In the genomic region with DNA sequence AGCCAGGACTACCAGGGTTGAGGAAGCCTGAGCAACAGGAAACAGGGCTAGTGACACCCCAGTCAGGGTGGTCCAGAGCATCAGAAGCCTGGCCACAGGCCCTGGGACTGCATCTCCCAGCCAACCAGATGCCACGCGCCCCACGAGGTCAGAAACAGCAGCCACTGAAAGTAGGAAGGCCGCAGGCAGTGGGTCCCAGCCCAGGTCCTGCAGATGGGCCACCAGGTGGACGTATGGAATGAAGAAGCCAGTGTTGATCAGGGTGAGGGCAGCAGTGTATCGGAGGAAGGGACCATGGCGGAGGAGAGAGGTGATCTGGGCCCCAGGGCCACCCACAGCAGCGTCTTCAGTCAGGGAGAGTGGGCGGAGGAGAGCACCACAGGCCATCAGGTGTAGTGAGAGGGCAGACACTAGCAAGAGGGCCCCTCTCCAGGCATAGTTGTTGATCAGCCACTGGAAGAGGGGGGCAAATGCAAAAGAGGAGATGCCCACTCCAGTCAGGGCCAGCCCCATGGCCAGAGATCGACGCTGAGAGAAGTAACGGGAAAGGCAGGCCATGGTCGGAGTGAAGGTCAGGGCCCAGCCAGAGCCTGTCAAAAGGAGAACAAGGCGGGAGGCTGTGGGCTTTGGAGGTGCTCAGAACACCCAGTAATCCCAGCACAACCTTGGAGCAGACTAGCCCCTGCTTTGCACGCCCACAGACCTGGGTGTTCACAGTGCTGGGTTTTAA, we compare ENCODE assay signal across 8 mouse cellular contexts. TPM values are rescaled to one million over a fixed set of nuclear protein-coding genes. Genes with fewer than 3 reads are reported as not detected.
A peak's percentile ranks its signal among the peaks of the same experiment; 100 is the strongest.
DNase-seq lines count a peak whose midpoint lies in the region; ATAC-seq and TF ChIP-seq lines count a peak whose summit lies in the region.

No protein-coding gene starts in this region.

- ATAC-seq in forebrain, embryonic 11.5 days (replicated peaks; ENCODE audit: low FRiP score) = no peak
- ATAC-seq in intestine, embryonic 16.5 days = no peak
- no peak for ATAC-seq in midbrain, embryonic 15.5 days (replicated peaks)

- H3K36me3 ChIP-seq in kidney, adult 2 months (ENCODE audit: control insufficient read depth, insufficient read depth, low read length) = no peaks in the 10 kb centered on the region; the same call in 1 of the 2 replicates
- no peaks in the 10 kb centered on the region for H3K36me3 ChIP-seq in forebrain, embryonic 11.5 days (ENCODE audit: control insufficient read depth, insufficient read depth, low read length)
- H3K36me3 ChIP-seq in intestine, embryonic 16.5 days (ENCODE audit: control insufficient read depth, insufficient read depth, low read length) = no peaks in the 10 kb centered on the region
- H3K36me3 ChIP-seq in midbrain, embryonic 15.5 days (replicated peaks) = 0 out of 2 replicates have a peak, but pooled peaks cover 6% of the 10 kb centered on the region

- no peaks in the 10 kb centered on the region for H3K9me3 ChIP-seq in forebrain, embryonic 11.5 days (ENCODE audit: control insufficient read depth, low read length)
- no peaks in the 10 kb centered on the region for H3K9me3 ChIP-seq in intestine, embryonic 16.5 days (ENCODE audit: control insufficient read depth, low read length)
- H3K9me3 ChIP-seq in midbrain, embryonic 15.5 days = no peaks in the 10 kb centered on the region

- H3K4me2 ChIP-seq in forebrain, embryonic 11.5 days (ENCODE audit: low read depth, low read length, severe bottlenecking) = 0 out of 2 replicates have a peak overlapping the region, but pooled peaks have one; percentile 87
- H3K4me2 ChIP-seq in intestine, embryonic 16.5 days (ENCODE audit: low read depth, low read length) = peak overlapping the region; percentile 93; the same call in 1 of the 2 replicates
- peak overlapping the region; percentile 88 for H3K4me2 ChIP-seq in midbrain, embryonic 15.5 days

- WGBS in kidney, adult 2 months = 63% methylated on average over 15 of the region's 15 CpGs
- 89% methylated on average over 15 of the region's 15 CpGs for WGBS in forebrain, embryonic 11.5 days
- 81% methylated on average over 15 of the region's 15 CpGs for WGBS in intestine, embryonic 16.5 days
- WGBS in midbrain, embryonic 15.5 days = 88% methylated on average over 15 of the region's 15 CpGs

- no peak for DNase-seq in kidney, adult 2 months
- no peak for DNase-seq in kidney, adult 11 months
- peak; percentile 52 for DNase-seq in forebrain, embryonic 11.5 days (ENCODE audit: low spot score)
- DNase-seq in urinary bladder, postnatal 4 days (ENCODE audit: low spot score in 2 of 2) = no peak
- no peak for DNase-seq in retina, postnatal 1 day
- no peak for DNase-seq in urinary bladder, postnatal 10 days (ENCODE audit: low spot score)

- H3K9ac ChIP-seq in forebrain, embryonic 11.5 days (ENCODE audit: low read length) = no peak overlapping the region
- peak overlapping the region; percentile 27 for H3K9ac ChIP-seq in intestine, embryonic 16.5 days (ENCODE audit: low read depth, low read length)
- H3K9ac ChIP-seq in midbrain, embryonic 15.5 days = no peak overlapping the region

- TF ChIP-seq POLR2A in kidney, adult 2 months (IDR thresholded peaks at IDR 0.05; ENCODE audit: low read depth, low read length) = no peak

- H3K27me3 ChIP-seq in kidney, adult 2 months (replicated peaks; ENCODE audit: control insufficient read depth, insufficient read depth, low read length) = no peaks in the 10 kb centered on the region
- H3K27me3 ChIP-seq in forebrain, embryonic 11.5 days (ENCODE audit: control insufficient read depth, insufficient read depth, low read length) = peaks cover 24% of the 10 kb centered on the region
- H3K27me3 ChIP-seq in intestine, embryonic 16.5 days (replicated peaks; ENCODE audit: control insufficient read depth, insufficient read depth, low read length) = peaks cover 23% of the 10 kb centered on the region
- peaks cover 30% of the 10 kb centered on the region for H3K27me3 ChIP-seq in midbrain, embryonic 15.5 days (replicated peaks)

- TF ChIP-seq CTCF in kidney, adult 2 months (conservative IDR thresholded peaks at IDR 0.05; ENCODE audit: insufficient read depth, insufficient read length, low read depth, low read length) = no peak

- peak overlapping the region; percentile 93 for H3K27ac ChIP-seq in kidney, adult 2 months (ENCODE audit: insufficient read depth, low read depth, low read length)
- H3K27ac ChIP-seq in forebrain, embryonic 11.5 days (ENCODE audit: low read depth, low read length) = no peak overlapping the region
- H3K27ac ChIP-seq in intestine, embryonic 16.5 days (ENCODE audit: low read length) = no peak overlapping the region
- no peak overlapping the region for H3K27ac ChIP-seq in midbrain, embryonic 15.5 days

- H3K4me1 ChIP-seq in kidney, adult 2 months (ENCODE audit: control insufficient read depth, insufficient read depth, low read length) = peaks cover 28% of the 10 kb centered on the region
- peaks cover 17% of the 10 kb centered on the region for H3K4me1 ChIP-seq in forebrain, embryonic 11.5 days (replicated peaks; ENCODE audit: control insufficient read depth, insufficient read depth, low read length)
- peaks cover 31% of the 10 kb centered on the region for H3K4me1 ChIP-seq in intestine, embryonic 16.5 days (ENCODE audit: control insufficient read depth, insufficient read depth, low read length)
- H3K4me1 ChIP-seq in midbrain, embryonic 15.5 days = peaks cover 46% of the 10 kb centered on the region

- H3K4me3 ChIP-seq in kidney, adult 2 months (ENCODE audit: insufficient read depth, low read depth, low read length) = peak overlapping the region; percentile 27
- no peak overlapping the region for H3K4me3 ChIP-seq in forebrain, embryonic 11.5 days (ENCODE audit: low read depth, low read length)
- peak overlapping the region; percentile 68; the same call in 1 of the 2 replicates for H3K4me3 ChIP-seq in intestine, embryonic 16.5 days (ENCODE audit: low read length)
- peak overlapping the region; percentile 58 for H3K4me3 ChIP-seq in midbrain, embryonic 15.5 days

RNA-seq across cellular contexts. Expression of a gene that starts 2.0 kb away (rescaled TPM):
- polyA plus RNA-seq in kidney, adult 2 months (2012; rRNA removed) = 44.0 and 48.8 TPM in 2 replicates
- 14.6 and 15.8 TPM in 2 replicates for polyA plus RNA-seq in forebrain, embryonic 11.5 days (2014; fragmentation: Nextera tagmentation; extraction: Ambion mirVana)
- 15.9 and 18.0 TPM in 2 replicates for polyA plus RNA-seq in intestine, embryonic 16.5 days (2015; fragmentation: Nextera tagmentation; extraction: Ambion mirVana)
- polyA plus RNA-seq in midbrain, embryonic 15.5 days (2015; fragmentation: Nextera tagmentation; extraction: Ambion mirVana) = 14.2 and 15.0 TPM in 2 replicates

RNA-seq across cellular contexts. Expression of a gene that starts 6.4 kb away (rescaled TPM):
- polyA plus RNA-seq in kidney, adult 2 months (2012; rRNA removed) = 36.4 and 56.5 TPM in 2 replicates
- 0.91 and 1.0 TPM in 2 replicates for polyA plus RNA-seq in forebrain, embryonic 11.5 days (2014; fragmentation: Nextera tagmentation; extraction: Ambion mirVana)
- 2.7 TPM in 2 replicates for polyA plus RNA-seq in intestine, embryonic 16.5 days (2015; fragmentation: Nextera tagmentation; extraction: Ambion mirVana)
- polyA plus RNA-seq in midbrain, embryonic 15.5 days (2015; fragmentation: Nextera tagmentation; extraction: Ambion mirVana) = 6.4 and 8.6 TPM in 2 replicates

RNA-seq across cellular contexts. Expression of a gene that starts 10.7 kb away (rescaled TPM):
- 7.9 and 8.8 TPM in 2 replicates for polyA plus RNA-seq in kidney, adult 2 months (2012; rRNA removed)
- 4.9 and 6.8 TPM in 2 replicates for polyA plus RNA-seq in forebrain, embryonic 11.5 days (2014; fragmentation: Nextera tagmentation; extraction: Ambion mirVana)
- 10.3 and 10.4 TPM in 2 replicates for polyA plus RNA-seq in intestine, embryonic 16.5 days (2015; fragmentation: Nextera tagmentation; extraction: Ambion mirVana)
- 5.3 and 5.6 TPM in 2 replicates for polyA plus RNA-seq in midbrain, embryonic 15.5 days (2015; fragmentation: Nextera tagmentation; extraction: Ambion mirVana)

RNA-seq across cellular contexts. Expression of a gene that starts 18.8 kb away (rescaled TPM):
- 73.6 and 78.9 TPM in 2 replicates for polyA plus RNA-seq in kidney, adult 2 months (2012; rRNA removed)
- polyA plus RNA-seq in forebrain, embryonic 11.5 days (2014; fragmentation: Nextera tagmentation; extraction: Ambion mirVana) = 202 and 223 TPM in 2 replicates
- polyA plus RNA-seq in intestine, embryonic 16.5 days (2015; fragmentation: Nextera tagmentation; extraction: Ambion mirVana) = 118 and 129 TPM in 2 replicates
- polyA plus RNA-seq in midbrain, embryonic 15.5 days (2015; fragmentation: Nextera tagmentation; extraction: Ambion mirVana) = 173 TPM in 2 replicates

RNA-seq across cellular contexts. Expression of a gene that starts 20.7 kb away (rescaled TPM):
- polyA plus RNA-seq in kidney, adult 2 months (2012; rRNA removed) = 13.9 and 15.8 TPM in 2 replicates
- polyA plus RNA-seq in forebrain, embryonic 11.5 days (2014; fragmentation: Nextera tagmentation; extraction: Ambion mirVana) = 9.8 and 9.9 TPM in 2 replicates
- polyA plus RNA-seq in intestine, embryonic 16.5 days (2015; fragmentation: Nextera tagmentation; extraction: Ambion mirVana) = 9.9 and 10.7 TPM in 2 replicates
- 13.0 and 14.1 TPM in 2 replicates for polyA plus RNA-seq in midbrain, embryonic 15.5 days (2015; fragmentation: Nextera tagmentation; extraction: Ambion mirVana)
